Mouse (Mus musculus): ENCODE results near the gene Erlin1. TPM values are rescaled to one million over a fixed set of nuclear protein-coding genes. Genes with fewer than 3 reads are reported as not detected.

Gene Erlin1
- polyA plus RNA-seq, 1 experiment from 2014 or later = 22.6 TPM

DNA sequence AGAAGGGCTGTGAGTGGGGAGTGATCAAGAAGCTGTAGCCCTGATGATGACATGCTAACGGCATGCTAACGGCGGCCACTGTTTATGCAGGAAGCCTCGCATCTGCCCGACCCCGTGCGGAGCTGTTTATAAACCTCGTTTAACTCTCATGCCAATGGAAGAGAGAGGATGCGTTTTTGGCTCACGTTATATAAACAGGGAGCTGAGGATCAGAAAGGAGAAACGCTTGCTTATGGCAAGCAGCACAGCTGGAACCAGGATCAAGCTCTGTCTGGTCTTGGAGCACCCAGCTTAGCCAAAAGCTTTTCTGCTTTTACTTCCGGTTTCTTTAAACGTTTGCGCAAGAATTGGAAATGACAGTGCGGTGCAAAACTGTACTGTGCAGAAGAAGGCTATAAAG is 60.8 kb downstream of the Erlin1 start:
- no peaks in the 10 kb centered on the region for H3K9me3 ChIP-seq (replicated peaks)
- no peaks in the 10 kb centered on the region for H3K27me3 ChIP-seq (ENCODE audit: low read depth, poor library complexity, severe bottlenecking)
- no peak overlapping the region for H3K4me3 ChIP-seq
- DNase-seq (ENCODE audit: low spot score) = no peak
- no peaks in the 10 kb centered on the region for H3K36me3 ChIP-seq
- H3K27ac ChIP-seq = no peak overlapping the region
- no peaks in the 10 kb centered on the region for H3K4me1 ChIP-seq
- 78% methylated on average over 15 of the region's 15 CpGs for WGBS

DNA sequence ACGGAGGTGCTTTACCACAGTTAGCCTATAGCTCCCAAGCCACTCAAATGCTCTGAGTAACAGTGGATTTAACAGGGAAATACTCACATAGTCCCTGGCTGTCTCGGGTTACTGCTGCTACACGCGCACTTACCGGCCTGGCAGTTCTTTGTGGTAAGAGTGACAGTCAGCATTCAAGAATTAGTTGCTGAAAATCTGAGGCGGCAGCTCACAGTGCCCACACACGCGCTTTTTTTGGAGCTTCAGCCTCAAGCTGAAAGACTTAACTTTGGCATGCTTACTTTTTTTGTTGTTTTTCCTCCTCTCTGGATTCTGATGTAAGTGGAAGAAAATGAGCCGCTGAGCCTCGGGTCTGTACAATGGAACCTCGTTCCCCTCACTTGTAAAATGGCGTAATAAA is 62.4 kb downstream of the Erlin1 start:
- Histone ChIP-seq H3K36me3 (no peaks in the 10 kb centered on the region), H3K27ac (no peak overlapping the region), H3K27me3 (ENCODE audit: low read depth, poor library complexity, severe bottlenecking) (no peaks in the 10 kb centered on the region), H3K4me3 (no peak overlapping the region), H3K4me1 (no peaks in the 10 kb centered on the region), H3K9me3 (replicated peaks) (no peaks in the 10 kb centered on the region)
- DNase-seq (ENCODE audit: low spot score) = no peak
- WGBS = 79% methylated on average over 12 of the region's 12 CpGs

GRCm38 (mm10) chr19:44005025-44005424 is 64.6 kb downstream of the Erlin1 start:
- no peaks in the 10 kb centered on the region for H3K27me3 ChIP-seq (ENCODE audit: low read depth, poor library complexity, severe bottlenecking)
- no peak for DNase-seq (ENCODE audit: low spot score)
- H3K4me1 ChIP-seq = no peaks in the 10 kb centered on the region
- no peak overlapping the region for H3K4me3 ChIP-seq
- no peaks in the 10 kb centered on the region for H3K36me3 ChIP-seq
- WGBS = 77% methylated on average over 4 of the region's 4 CpGs
- H3K9me3 ChIP-seq (replicated peaks) = no peaks in the 10 kb centered on the region
- no peak overlapping the region for H3K27ac ChIP-seq

DNA sequence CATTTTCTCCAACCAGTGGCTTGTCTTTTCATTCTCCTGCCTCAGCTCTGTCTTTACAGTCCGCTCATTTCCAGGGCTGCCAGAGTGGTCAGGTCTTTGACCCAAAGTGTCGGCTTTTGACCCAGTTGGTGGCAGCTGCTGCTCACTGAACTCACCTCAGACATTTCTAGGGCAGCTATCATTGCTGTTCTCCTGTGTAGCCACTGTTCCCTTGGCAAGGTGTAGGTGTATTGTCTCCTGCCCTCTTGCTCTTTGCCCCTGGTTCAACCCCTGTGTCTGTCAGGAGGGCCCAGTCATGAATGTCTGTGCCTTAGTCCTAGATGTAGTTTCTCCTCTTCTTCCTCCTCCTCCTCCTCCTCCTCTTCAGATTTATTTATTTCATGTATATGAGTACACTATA is 65.3 kb downstream of the Erlin1 start:
- no peak overlapping the region for H3K4me3 ChIP-seq
- H3K27me3 ChIP-seq (ENCODE audit: low read depth, poor library complexity, severe bottlenecking) = no peaks in the 10 kb centered on the region
- 89% methylated on average over 2 of the region's 2 CpGs for WGBS
- DNase-seq (ENCODE audit: low spot score) = no peak
- H3K27ac ChIP-seq = no peak overlapping the region
- H3K36me3 ChIP-seq = no peaks in the 10 kb centered on the region
- H3K9me3 ChIP-seq (replicated peaks) = no peaks in the 10 kb centered on the region
- no peaks in the 10 kb centered on the region for H3K4me1 ChIP-seq

- no peaks in the 10 kb centered on the region for H3K4me1 ChIP-seq
- H3K27me3 ChIP-seq (ENCODE audit: low read depth, poor library complexity, severe bottlenecking) = no peaks in the 10 kb centered on the region
- H3K4me3 ChIP-seq = no peak overlapping the region
- no peak for DNase-seq (ENCODE audit: low spot score)
- no peaks in the 10 kb centered on the region for H3K36me3 ChIP-seq
- WGBS = 88% methylated on average over 5 of the region's 5 CpGs
- no peak overlapping the region for H3K27ac ChIP-seq
- H3K9me3 ChIP-seq (replicated peaks) = no peaks in the 10 kb centered on the region
Observed at GRCm38 (mm10) chr19:44000720-44001119, 68.9 kb downstream of the Erlin1 start.

DNA sequence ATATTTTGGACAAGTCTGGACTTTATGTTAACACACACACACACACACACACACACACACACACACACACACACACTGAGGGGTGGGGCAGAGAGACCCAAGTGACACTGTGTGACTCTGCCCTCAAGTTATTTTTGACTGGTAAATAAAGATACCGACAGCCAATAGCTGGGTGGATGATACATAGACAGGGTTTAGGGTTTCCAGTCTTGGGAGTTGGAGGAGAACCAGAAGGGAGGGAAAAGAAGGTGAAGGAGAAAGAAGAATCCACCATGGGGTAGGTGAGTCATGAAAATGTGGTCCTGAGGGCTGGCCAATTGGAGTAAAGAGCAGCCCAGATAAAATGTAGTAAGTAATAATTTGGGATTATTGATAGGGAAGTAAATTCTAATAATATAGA is 69.5 kb downstream of the Erlin1 start:
- H3K36me3 ChIP-seq = no peaks in the 10 kb centered on the region

GRCm38 (mm10) chr19:43998802-43999527 is 70.6 kb downstream of the Erlin1 start:
- Histone ChIP-seq H3K27ac (no peak overlapping the region), H3K9me3 (replicated peaks) (no peaks in the 10 kb centered on the region), H3K4me3 (no peak overlapping the region), H3K36me3 (no peaks in the 10 kb centered on the region), H3K27me3 (ENCODE audit: low read depth, poor library complexity, severe bottlenecking) (no peaks in the 10 kb centered on the region), H3K4me1 (no peaks in the 10 kb centered on the region)
- WGBS = 85% methylated on average over 11 of the region's 11 CpGs
- DNase-seq (ENCODE audit: low spot score) = no peak

More for the DNA sequence above, 69.5 kb downstream of the Erlin1 start:
- no peak for DNase-seq (ENCODE audit: low spot score)
- Histone ChIP-seq H3K4me1 (no peaks in the 10 kb centered on the region), H3K27ac (no peak overlapping the region), H3K9me3 (replicated peaks) (no peaks in the 10 kb centered on the region), H3K4me3 (no peak overlapping the region), H3K27me3 (ENCODE audit: low read depth, poor library complexity, severe bottlenecking) (no peaks in the 10 kb centered on the region)
- WGBS = 97% methylated on average over 1 of the region's 1 CpGs

DNA sequence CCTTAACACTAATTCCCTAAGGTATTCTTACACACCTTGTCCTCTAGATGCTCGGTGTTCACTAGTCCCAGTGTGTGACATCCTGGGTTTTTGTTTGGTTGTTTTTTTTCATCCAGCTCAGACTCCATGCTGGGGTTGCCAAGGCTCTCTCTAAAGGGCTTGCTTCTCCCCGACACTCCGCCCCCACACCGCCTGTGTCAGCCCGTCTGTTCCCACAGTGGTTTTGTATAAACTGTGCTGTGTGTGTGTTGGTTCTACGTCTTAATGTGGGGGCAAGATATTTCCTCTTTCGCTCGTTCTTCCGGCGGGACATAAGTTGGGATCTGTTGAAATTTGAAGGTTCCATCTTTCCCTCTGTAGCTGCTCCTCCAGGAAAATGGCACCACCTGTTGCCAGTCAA is 71.5 kb downstream of the Erlin1 start:
- H3K9me3 ChIP-seq (replicated peaks) = no peaks in the 10 kb centered on the region
- H3K4me3 ChIP-seq = no peak overlapping the region
- H3K36me3 ChIP-seq = no peaks in the 10 kb centered on the region
- no peaks in the 10 kb centered on the region for H3K4me1 ChIP-seq
- H3K27me3 ChIP-seq (ENCODE audit: low read depth, poor library complexity, severe bottlenecking) = no peaks in the 10 kb centered on the region
- no peak for DNase-seq (ENCODE audit: low spot score)
- no peak overlapping the region for H3K27ac ChIP-seq
- WGBS = 91% methylated on average over 10 of the region's 10 CpGs

- no peak for DNase-seq (ENCODE audit: low spot score)
- H3K4me3 ChIP-seq = no peak overlapping the region
- no peaks in the 10 kb centered on the region for H3K9me3 ChIP-seq (replicated peaks)
- WGBS = 77% methylated on average over 7 of the region's 7 CpGs
- H3K36me3 ChIP-seq = no peaks in the 10 kb centered on the region
- no peak overlapping the region for H3K27ac ChIP-seq
- H3K4me1 ChIP-seq = no peaks in the 10 kb centered on the region
- no peaks in the 10 kb centered on the region for H3K27me3 ChIP-seq (ENCODE audit: low read depth, poor library complexity, severe bottlenecking)
Observed at GRCm38 (mm10) chr19:43995427-43995826, 74.2 kb downstream of the Erlin1 start.

- Histone ChIP-seq H3K36me3 (no peaks in the 10 kb centered on the region), H3K4me1 (no peaks in the 10 kb centered on the region), H3K27ac (no peak overlapping the region), H3K4me3 (no peak overlapping the region), H3K27me3 (ENCODE audit: low read depth, poor library complexity, severe bottlenecking) (no peaks in the 10 kb centered on the region), H3K9me3 (replicated peaks) (no peaks in the 10 kb centered on the region)
- DNase-seq (ENCODE audit: low spot score) = no peak
- 83% methylated on average over 4 of the region's 4 CpGs for WGBS
Observed at GRCm38 (mm10) chr19:43992464-43992863, 77.1 kb downstream of the Erlin1 start.

GRCm38 (mm10) chr19:43990362-43990761 is 79.2 kb downstream of the Erlin1 start:
- no peak for DNase-seq (ENCODE audit: low spot score)
- H3K9me3 ChIP-seq (replicated peaks) = no peaks in the 10 kb centered on the region
- H3K4me3 ChIP-seq = no peak overlapping the region
- 84% methylated on average over 8 of the region's 8 CpGs for WGBS
- no peaks in the 10 kb centered on the region for H3K36me3 ChIP-seq
- peaks cover 8% of the 10 kb centered on the region for H3K4me1 ChIP-seq
- H3K27ac ChIP-seq = no peak overlapping the region
- H3K27me3 ChIP-seq (ENCODE audit: low read depth, poor library complexity, severe bottlenecking) = peaks cover 18% of the 10 kb centered on the region

- no peaks in the 10 kb centered on the region for H3K36me3 ChIP-seq
- DNase-seq (ENCODE audit: low spot score) = no peak
- peak within 1 kb of the TSS; percentile 26 for H3K4me3 ChIP-seq
- H3K9me3 ChIP-seq (replicated peaks) = no peaks in the 10 kb centered on the region
- peaks cover 8% of the 10 kb centered on the region for H3K4me1 ChIP-seq
- no peak within 1 kb of the TSS for H3K27ac ChIP-seq
- peaks cover 22% of the 10 kb centered on the region for H3K27me3 ChIP-seq (ENCODE audit: low read depth, poor library complexity, severe bottlenecking)
- 18% methylated on average over 30 of the region's 30 CpGs for WGBS
Observed at GRCm38 (mm10) chr19:43986069-43986794, 83.4 kb downstream of the Erlin1 start, which contains the start of gene Cpn1. Gene Cpn1 (minus strand): TSS chr19:43986556.
